Mouse (Mus musculus): ENCODE data around the gene Mcur1. TPM values are rescaled to one million over a fixed set of nuclear protein-coding genes. Genes with fewer than 3 reads are reported as not detected.
A peak's percentile ranks its signal among the peaks of the same experiment; 100 is the strongest.

Mcur1 gene
- polyA plus RNA-seq, 1 experiment from 2014 or later, result 5.4 TPM

DNA sequence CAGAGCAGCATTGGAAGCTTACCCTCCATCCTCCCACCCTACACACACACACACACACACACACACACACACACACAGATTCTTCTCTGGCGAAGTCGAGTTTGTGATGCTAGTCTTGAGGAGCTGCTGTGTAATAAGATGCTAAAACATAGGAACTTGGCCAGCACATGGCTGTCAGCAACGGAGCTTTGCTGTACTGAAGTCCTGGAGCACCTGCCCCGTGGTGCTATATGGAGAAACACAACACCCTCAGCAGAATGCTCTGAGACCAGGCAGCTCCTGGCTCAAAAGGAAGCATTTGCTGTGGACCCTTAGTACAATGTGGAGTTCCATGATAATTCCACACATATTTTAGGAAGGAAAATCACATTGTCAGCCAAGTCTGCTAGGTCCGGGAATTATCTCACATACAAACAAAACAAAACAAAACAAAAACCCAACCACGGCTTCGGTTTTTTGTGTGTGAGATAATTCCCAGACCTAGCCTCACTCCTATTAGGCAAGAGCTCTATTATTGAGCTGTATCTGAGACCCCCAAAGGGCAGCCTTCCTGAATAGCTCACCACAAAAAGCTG is 36.0 kb downstream of the Mcur1 start:
- Histone ChIP-seq H3K4me2 (no peak overlapping the region), H3K36me3 (no peaks in the 10 kb centered on the region), H3K27ac (no peak overlapping the region), H3K9ac (no peak overlapping the region), H3K4me3 (replicated peaks) (no peak overlapping the region), H3K4me1 (replicated peaks) (peaks cover 20% of the 10 kb centered on the region), H3K27me3 (no peaks in the 10 kb centered on the region), H3K9me3 (replicated peaks) (0 out of 2 replicates have a peak, but pooled peaks cover 3% of the 10 kb centered on the region)
- ATAC-seq (ENCODE audit: low read depth) (no peak), DNase-seq (no peak)
- 47% methylated on average over 7 of the region's 7 CpGs for WGBS (ENCODE audit: insufficient replicate concordance)

DNA sequence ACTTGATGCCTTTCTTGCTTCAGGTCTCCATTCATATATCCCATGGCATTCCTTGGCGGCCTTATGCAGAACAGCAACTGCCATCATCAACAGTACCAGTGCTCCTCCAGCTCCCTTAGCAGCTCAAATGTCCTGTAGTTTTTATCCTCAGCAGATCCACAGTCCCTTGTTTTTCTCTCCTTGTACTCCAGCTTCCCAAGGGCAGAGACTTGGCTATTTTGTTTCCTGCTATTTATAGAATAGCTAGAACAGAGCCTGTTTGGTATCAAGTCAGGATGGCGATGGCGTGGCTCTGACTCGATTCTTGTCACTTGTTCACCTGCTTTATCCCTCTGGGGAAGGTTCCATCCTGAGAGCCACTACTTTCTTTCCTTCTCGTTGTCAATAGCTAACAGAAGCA is 38.1 kb downstream of the Mcur1 start:
- 76% methylated on average over 5 of the region's 5 CpGs for WGBS (ENCODE audit: insufficient replicate concordance)
- Histone ChIP-seq H3K4me1 (replicated peaks) (peaks cover 20% of the 10 kb centered on the region), H3K9me3 (replicated peaks) (no peaks in the 10 kb centered on the region), H3K27me3 (no peaks in the 10 kb centered on the region), H3K9ac (no peak overlapping the region), H3K27ac (no peak overlapping the region), H3K4me3 (replicated peaks) (no peak overlapping the region), H3K36me3 (no peaks in the 10 kb centered on the region), H3K4me2 (no peak overlapping the region)
- ATAC-seq (ENCODE audit: low read depth), result no peak
- DNase-seq, result no peak

DNA sequence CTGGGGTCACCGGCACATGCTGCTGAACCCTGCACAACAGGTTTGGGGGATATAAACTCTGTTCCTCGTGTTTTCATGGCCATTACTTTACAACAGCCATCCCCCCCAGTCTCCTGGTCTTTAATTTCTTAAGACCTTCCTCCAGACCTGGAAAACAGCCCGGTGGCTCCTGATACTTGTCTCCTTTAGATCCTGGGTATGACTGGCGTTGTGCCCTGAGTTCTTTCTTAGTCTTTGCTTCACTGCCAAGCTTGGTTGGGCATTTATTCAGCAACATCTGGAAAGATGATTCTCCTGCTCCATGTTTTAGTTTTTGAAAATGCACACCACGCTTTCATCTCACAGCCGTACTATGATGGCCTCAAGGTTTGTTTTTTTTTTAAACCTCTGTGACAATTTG is 40.7 kb downstream of the Mcur1 start:
- ATAC-seq (ENCODE audit: low read depth) (no peak), DNase-seq (no peak)
- H3K36me3 ChIP-seq, result no peaks in the 10 kb centered on the region
- H3K27ac ChIP-seq, result no peak overlapping the region
- H3K9me3 ChIP-seq (replicated peaks), result no peaks in the 10 kb centered on the region
- H3K27me3 ChIP-seq, result no peaks in the 10 kb centered on the region
- peaks cover 7% of the 10 kb centered on the region for H3K4me1 ChIP-seq (replicated peaks)
- H3K4me3 ChIP-seq (replicated peaks), result no peak overlapping the region
- WGBS (ENCODE audit: insufficient replicate concordance), result 68% methylated on average over 6 of the region's 6 CpGs
- H3K4me2 ChIP-seq, result no peak overlapping the region
- no peak overlapping the region for H3K9ac ChIP-seq

DNA sequence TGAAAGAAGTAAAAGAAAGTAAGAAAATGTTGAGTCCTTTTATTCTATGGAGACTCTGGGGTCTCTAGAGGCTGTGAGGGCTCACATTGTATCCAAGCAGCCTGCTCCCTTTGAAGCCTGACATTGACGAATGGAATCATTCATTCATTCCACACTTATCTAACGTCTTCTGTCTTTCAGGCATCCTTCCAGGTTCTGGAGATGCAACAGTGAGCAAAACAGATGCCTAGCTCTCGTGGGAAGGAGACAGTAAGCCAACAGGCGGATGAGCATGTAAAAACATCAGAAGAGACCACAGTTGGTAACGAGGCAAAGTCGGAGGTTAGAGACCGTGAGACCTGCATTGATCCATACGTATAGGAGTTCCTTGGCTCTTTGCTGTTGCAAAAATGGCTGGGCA is 42.6 kb downstream of the Mcur1 start:
- Histone ChIP-seq H3K9me3 (replicated peaks) (no peaks in the 10 kb centered on the region), H3K27ac (no peak overlapping the region), H3K4me3 (replicated peaks) (no peak overlapping the region), H3K36me3 (no peaks in the 10 kb centered on the region), H3K27me3 (no peaks in the 10 kb centered on the region), H3K4me1 (replicated peaks) (no peaks in the 10 kb centered on the region), H3K4me2 (no peak overlapping the region), H3K9ac (no peak overlapping the region)
- DNase-seq (no peak), ATAC-seq (ENCODE audit: low read depth) (no peak)
- 63% methylated on average over 8 of the region's 8 CpGs for WGBS (ENCODE audit: insufficient replicate concordance)

GRCm38 (mm10) chr13:43516931-43517330 is 43.1 kb downstream of the Mcur1 start:
- no peak overlapping the region for H3K4me3 ChIP-seq (replicated peaks)

DNA sequence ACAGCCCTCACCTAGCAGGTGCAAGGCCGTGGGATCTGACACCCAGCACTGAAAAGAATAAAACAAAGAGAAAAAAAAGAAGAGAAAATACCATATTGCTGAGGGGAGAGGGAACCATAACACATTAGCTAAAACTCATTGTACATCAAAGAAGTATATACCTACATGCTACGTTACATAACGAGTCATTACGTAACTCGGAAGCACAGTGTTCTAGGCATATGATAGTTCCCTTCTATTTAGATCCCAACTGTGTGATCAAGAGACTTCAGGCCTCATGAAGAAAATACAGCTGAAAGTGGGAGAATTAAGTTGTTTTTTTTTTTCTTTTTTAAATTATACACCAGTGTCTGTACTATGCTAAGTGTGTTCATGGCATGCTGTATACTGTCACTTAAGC is 43.9 kb downstream of the Mcur1 start:
- 78% methylated on average over 5 of the region's 5 CpGs for WGBS (ENCODE audit: insufficient replicate concordance)
- H3K4me1 ChIP-seq (replicated peaks), result no peaks in the 10 kb centered on the region
- H3K9ac ChIP-seq, result no peak overlapping the region
- H3K27me3 ChIP-seq, result no peaks in the 10 kb centered on the region
- H3K36me3 ChIP-seq, result no peaks in the 10 kb centered on the region
- ATAC-seq (ENCODE audit: low read depth), result no peak
- no peak overlapping the region for H3K4me2 ChIP-seq
- no peak overlapping the region for H3K4me3 ChIP-seq (replicated peaks)
- DNase-seq, result no peak
- H3K27ac ChIP-seq, result no peak overlapping the region
- H3K9me3 ChIP-seq (replicated peaks), result no peaks in the 10 kb centered on the region

More at GRCm38 (mm10) chr13:43516931-43517330, 43.1 kb downstream of the Mcur1 start:
- Histone ChIP-seq H3K27ac (no peak overlapping the region), H3K9me3 (replicated peaks) (no peaks in the 10 kb centered on the region), H3K9ac (no peak overlapping the region), H3K4me2 (no peak overlapping the region), H3K4me1 (replicated peaks) (no peaks in the 10 kb centered on the region), H3K36me3 (no peaks in the 10 kb centered on the region), H3K27me3 (no peaks in the 10 kb centered on the region)
- no peak for DNase-seq
- 73% methylated on average over 6 of the region's 6 CpGs for WGBS (ENCODE audit: insufficient replicate concordance)
- no peak for ATAC-seq (ENCODE audit: low read depth)

DNA sequence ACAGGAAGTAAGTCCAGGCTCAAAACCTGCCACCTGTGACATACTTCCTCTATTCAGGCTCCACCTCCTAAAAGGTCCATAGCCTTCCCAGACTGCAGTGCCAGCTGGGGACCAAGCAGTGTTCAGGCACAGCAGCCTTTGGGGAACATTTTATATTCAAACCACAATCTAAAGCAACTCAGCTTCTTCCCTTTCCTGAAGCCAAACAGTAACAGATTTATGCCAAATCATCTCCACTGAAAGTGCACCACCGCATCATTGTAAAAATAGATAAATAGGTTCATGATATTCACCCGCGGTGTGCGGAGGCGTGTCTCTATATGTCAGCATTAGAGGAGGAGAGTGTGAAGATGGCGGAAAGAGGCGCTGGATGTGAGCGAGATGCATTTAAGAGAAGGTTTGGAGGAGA is 45.0 kb downstream of the Mcur1 start:
- 45% methylated on average over 8 of the region's 8 CpGs for WGBS (ENCODE audit: insufficient replicate concordance)
- no peak overlapping the region for H3K27ac ChIP-seq
- no peaks in the 10 kb centered on the region for H3K9me3 ChIP-seq (replicated peaks)
- H3K36me3 ChIP-seq, result no peaks in the 10 kb centered on the region
- no peak overlapping the region for H3K4me2 ChIP-seq
- H3K4me1 ChIP-seq (replicated peaks), result no peaks in the 10 kb centered on the region
- no peak for DNase-seq
- no peak overlapping the region for H3K4me3 ChIP-seq (replicated peaks)
- no peaks in the 10 kb centered on the region for H3K27me3 ChIP-seq
- no peak overlapping the region for H3K9ac ChIP-seq
- no peak for ATAC-seq (ENCODE audit: low read depth)

DNA sequence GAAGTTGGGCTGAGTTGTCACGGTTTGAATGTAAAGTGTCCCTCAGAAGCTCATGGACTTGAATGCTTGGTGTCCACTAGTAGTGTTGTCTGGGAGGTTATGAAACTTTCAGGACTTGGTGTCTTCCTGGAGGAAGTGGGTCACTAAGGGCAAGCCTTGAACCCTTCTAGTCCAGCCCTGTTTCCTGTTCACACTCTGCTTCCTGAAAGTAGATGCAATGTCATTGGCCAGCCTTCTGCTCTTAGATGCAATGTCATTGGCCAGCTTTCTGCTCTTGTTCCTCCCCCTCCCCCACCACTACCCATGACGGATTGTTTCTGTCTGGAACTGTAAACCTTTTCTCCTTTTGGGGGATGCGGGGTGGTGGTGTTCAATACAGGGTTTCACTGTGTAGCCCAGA is 47.3 kb downstream of the Mcur1 start:
- Histone ChIP-seq H3K27me3 (no peaks in the 10 kb centered on the region), H3K9me3 (replicated peaks) (no peaks in the 10 kb centered on the region), H3K27ac (no peak overlapping the region), H3K9ac (no peak overlapping the region), H3K4me1 (replicated peaks) (no peaks in the 10 kb centered on the region), H3K4me2 (no peak overlapping the region), H3K36me3 (no peaks in the 10 kb centered on the region), H3K4me3 (replicated peaks) (no peak overlapping the region)
- 73% methylated on average over 3 of the region's 3 CpGs for WGBS (ENCODE audit: insufficient replicate concordance)
- ATAC-seq (ENCODE audit: low read depth) (no peak), DNase-seq (no peak)

GRCm38 (mm10) chr13:43505798-43506197 is 54.2 kb downstream of the Mcur1 start:
- ATAC-seq (ENCODE audit: low read depth) (no peak), DNase-seq (no peak)
- Histone ChIP-seq H3K4me3 (replicated peaks) (no peak overlapping the region), H3K9me3 (replicated peaks) (no peaks in the 10 kb centered on the region), H3K27ac (no peak overlapping the region), H3K36me3 (no peaks in the 10 kb centered on the region), H3K4me2 (no peak overlapping the region), H3K27me3 (no peaks in the 10 kb centered on the region), H3K9ac (no peak overlapping the region), H3K4me1 (replicated peaks) (0 out of 2 replicates have a peak, but pooled peaks cover 4% of the 10 kb centered on the region)
- WGBS (ENCODE audit: insufficient replicate concordance), result 63% methylated on average over 3 of the region's 3 CpGs

DNA sequence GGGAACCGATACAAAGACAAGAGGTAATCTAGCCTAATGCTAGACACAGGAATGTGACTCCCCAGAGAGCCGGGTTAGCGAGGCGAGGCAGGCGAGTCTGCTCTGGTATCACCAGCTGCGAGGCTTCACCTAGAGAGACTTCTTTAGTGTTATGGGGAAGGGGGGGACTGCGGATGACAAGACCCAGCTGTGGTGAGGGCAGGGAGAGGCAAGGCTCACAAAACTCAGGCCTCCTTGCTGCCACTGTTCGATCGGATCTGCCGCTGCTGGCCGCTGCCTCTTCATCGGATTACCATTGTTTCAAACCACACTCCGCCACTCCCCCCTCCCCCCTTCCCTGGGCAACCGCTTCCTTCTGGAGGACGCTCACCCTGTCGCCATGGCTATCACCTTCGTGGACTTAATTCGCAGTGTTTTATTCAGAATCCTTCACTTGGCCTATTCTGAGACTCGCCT is 56.6 kb downstream of the Mcur1 start:
- no peak overlapping the region for H3K27ac ChIP-seq
- no peak for ATAC-seq (ENCODE audit: low read depth)
- no peaks in the 10 kb centered on the region for H3K27me3 ChIP-seq
- 0 out of 2 replicates have a peak, but pooled peaks cover 4% of the 10 kb centered on the region for H3K4me1 ChIP-seq (replicated peaks)
- peak overlapping the region; percentile 51 for H3K4me2 ChIP-seq
- no peaks in the 10 kb centered on the region for H3K9me3 ChIP-seq (replicated peaks)
- peak overlapping the region; percentile 39; the same call in 1 of the 2 replicates for H3K9ac ChIP-seq
- no peaks in the 10 kb centered on the region for H3K36me3 ChIP-seq
- 4% methylated on average over 19 of the region's 19 CpGs for WGBS (ENCODE audit: insufficient replicate concordance)
- H3K4me3 ChIP-seq (replicated peaks), result peak overlapping the region; percentile 28
- no peak for DNase-seq

DNA sequence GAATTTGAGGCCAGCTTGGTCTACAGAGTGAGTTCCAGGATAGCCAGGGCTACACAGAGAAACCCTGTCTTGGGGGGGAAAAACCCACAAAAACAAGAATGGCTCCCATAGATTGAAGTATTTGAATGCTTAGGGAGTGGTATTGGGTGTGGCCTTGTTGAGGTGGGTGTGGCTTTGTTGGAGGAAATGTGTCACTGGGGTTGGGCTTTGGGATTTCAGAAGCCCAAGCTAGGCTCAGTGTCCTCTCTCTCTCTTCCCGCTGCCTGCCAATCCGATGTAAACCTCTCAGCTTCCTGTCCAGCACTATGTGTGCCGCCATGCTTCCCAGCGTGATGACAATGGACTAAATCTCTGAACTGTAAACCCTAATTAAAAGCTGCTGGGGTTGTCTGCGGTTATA is 58.4 kb downstream of the Mcur1 start:
- no peak overlapping the region for H3K9ac ChIP-seq

GRCm38 (mm10) chr13:43500483-43500850 is 59.5 kb downstream of the Mcur1 start:
- ATAC-seq (ENCODE audit: low read depth) (no peak), DNase-seq (no peak)
- 74% methylated on average over 4 of the region's 4 CpGs for WGBS (ENCODE audit: insufficient replicate concordance)
- H3K4me3 ChIP-seq (replicated peaks), result no peak overlapping the region
- H3K27ac ChIP-seq, result no peak overlapping the region
- no peaks in the 10 kb centered on the region for H3K9me3 ChIP-seq (replicated peaks)
- H3K4me1 ChIP-seq (replicated peaks), result 0 out of 2 replicates have a peak, but pooled peaks cover 4% of the 10 kb centered on the region
- no peaks in the 10 kb centered on the region for H3K36me3 ChIP-seq
- no peaks in the 10 kb centered on the region for H3K27me3 ChIP-seq
- H3K9ac ChIP-seq, result no peak overlapping the region
- no peak overlapping the region for H3K4me2 ChIP-seq

More for the DNA sequence above, 58.4 kb downstream of the Mcur1 start:
- H3K9me3 ChIP-seq (replicated peaks), result no peaks in the 10 kb centered on the region
- 75% methylated on average over 5 of the region's 5 CpGs for WGBS (ENCODE audit: insufficient replicate concordance)
- no peaks in the 10 kb centered on the region for H3K27me3 ChIP-seq
- no peak overlapping the region for H3K4me2 ChIP-seq
- no peak for ATAC-seq (ENCODE audit: low read depth)
- H3K36me3 ChIP-seq, result no peaks in the 10 kb centered on the region
- DNase-seq, result no peak
- no peak overlapping the region for H3K4me3 ChIP-seq (replicated peaks)
- H3K27ac ChIP-seq, result no peak overlapping the region
- H3K4me1 ChIP-seq (replicated peaks), result 0 out of 2 replicates have a peak, but pooled peaks cover 4% of the 10 kb centered on the region
